Mouse (Mus musculus) stomach, postnatal 0 days (tissue): ENCODE data around the gene Lmo7. TPM values are rescaled to one million over a fixed set of nuclear protein-coding genes. Genes with fewer than 3 reads are reported as not detected.

Source experiments
- ATAC-seq: fragments of 200-750 bp; cut with Nextera tagmentation; 2 replicates; pipeline ENCODE4 v1.8.0; 2017; ENCODE audit not compliant: low FRiP score, low TSS enrichment
- DNase-seq: peaks from one replicate; pipeline ENCODE4 v3.0.0-alpha.2; 2016; ENCODE audit warnings: low spot score
- H3K27ac ChIP-seq: fragments of 300-500 bp; sonication (generic); replicated peaks from 2 replicates; pipeline ENCODE4 v1.5.1; 2014; ENCODE audit warnings: mild to moderate bottlenecking, control low read depth
- H3K27me3 ChIP-seq: fragments of 300-500 bp; sonication (generic); 2 replicates; pipeline ENCODE4 v1.6.1; 2014; ENCODE audit warnings: low read length; ENCODE audit not compliant: control insufficient read depth, insufficient read depth
- H3K36me3 ChIP-seq: fragments of 300-500 bp; sonication (generic); 2 replicates; pipeline ENCODE4 v1.6.1; 2014; ENCODE audit warnings: low read length, mixed read lengths; ENCODE audit not compliant: control insufficient read depth, insufficient read depth
- H3K4me1 ChIP-seq: fragments of 300-500 bp; sonication (generic); replicated peaks from 2 replicates; pipeline ENCODE4 v1.6.1; 2014; ENCODE audit warnings: antibody characterized with exemption; ENCODE audit not compliant: control insufficient read depth, insufficient read depth
- H3K4me2 ChIP-seq: fragments of 300-500 bp; sonication (generic); replicated peaks from 2 replicates; pipeline ENCODE4 v1.6.1; 2014; ENCODE audit warnings: low read depth, mild to moderate bottlenecking, control low read depth, moderate library complexity
- H3K4me3 ChIP-seq: fragments of 300-500 bp; sonication (generic); 2 replicates; pipeline ENCODE4 v1.5.1; 2014; ENCODE audit warnings: low read depth, low read length, control low read depth
- H3K9ac ChIP-seq: fragments of 300-500 bp; sonication (generic); 2 replicates; pipeline ENCODE4 v1.6.1; 2014; ENCODE audit warnings: mild to moderate bottlenecking, low read length, control low read depth, mixed read lengths
- H3K9me3 ChIP-seq: fragments of 300-500 bp; sonication (generic); 2 replicates; pipeline ENCODE4 v1.6.1; 2016; ENCODE audit warnings: low read length; ENCODE audit not compliant: control insufficient read depth
- CTCF ChIP-seq: IDR thresholded peaks from 2 replicates; pipeline ENCODE4 v1.5.1; 2016; ENCODE audit warnings: antibody characterized with exemption, low read depth, mild to moderate bottlenecking, moderate library complexity
- EP300 ChIP-seq: optimal IDR thresholded peaks from 2 replicates; pipeline ENCODE3; 2016; ENCODE audit warnings: antibody characterized with exemption
- WGBS: fragments of 180-500 bp; shearing (Covaris S2); extraction: QIAGEN DNeasy Blood & Tissue Kit; methylation state at CpG from one replicate; pipeline ENCODE4 v1.1.7; 2014; 5-methylcytosine and 5-hydroxymethylcytosine counted together
- polyA plus RNA-seq: library from polyadenylated mRNA; unstranded; fragments of >200 nt; fragmentation: Nextera tagmentation; extraction: Ambion mirVana; gene quantifications from 2 replicates; pipeline ENCODE4 v1.2.1, GENCODE M21; 2015

Gene Lmo7
- polyA plus RNA-seq, 1 experiment from 2014 or later = 20.4 TPM

DNA sequence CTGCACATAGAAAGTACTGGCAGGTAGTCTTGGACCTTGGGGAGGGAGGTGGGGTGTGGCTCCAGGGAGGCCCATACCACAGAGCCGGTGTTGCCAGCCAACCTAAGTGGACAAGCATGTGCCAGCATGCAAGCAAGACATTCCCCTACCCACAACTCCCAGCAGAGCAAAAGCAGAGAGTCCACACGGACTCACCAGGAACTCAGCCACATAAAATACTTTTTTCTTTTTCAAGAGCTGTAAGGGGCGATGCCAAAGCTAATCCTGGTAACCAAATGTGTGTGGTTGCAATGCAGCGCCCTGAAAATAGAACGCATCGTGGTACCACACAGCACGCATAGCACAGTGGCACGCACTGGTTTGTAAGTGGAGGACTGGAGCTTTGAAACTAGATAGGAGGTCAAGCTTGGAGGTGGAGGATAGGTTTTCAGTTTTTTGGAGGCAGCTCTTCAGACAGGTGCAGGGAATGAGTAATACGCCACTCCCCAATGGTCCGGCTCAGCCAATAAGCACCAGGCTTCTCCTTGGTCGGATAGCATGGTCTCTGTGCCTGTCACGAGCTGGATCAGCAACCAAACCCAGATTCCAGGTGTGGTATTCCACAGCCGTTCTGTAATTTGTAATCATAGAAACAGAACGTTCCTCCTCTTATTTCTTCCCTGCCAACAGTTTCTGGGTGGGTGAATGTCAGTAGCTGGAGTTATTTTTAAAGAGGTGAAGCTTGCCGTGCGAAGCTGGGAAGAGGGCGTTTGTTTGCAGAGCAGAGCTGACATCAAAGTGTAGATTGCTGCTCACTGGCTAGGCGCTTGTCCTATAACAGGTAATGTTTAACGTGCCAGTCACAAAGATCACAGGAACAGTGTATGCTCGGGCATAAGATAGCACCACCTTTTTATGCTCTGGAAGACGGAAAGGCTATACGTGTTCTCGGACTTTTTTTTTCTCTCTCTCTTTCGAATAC is 110.3 kb downstream of the Lmo7 start:
- peak overlapping the region; percentile 38 for H3K4me2 ChIP-seq
- ATAC-seq (peak; percentile 92), DNase-seq (peak; percentile 82)
- H3K4me1 ChIP-seq = 0 out of 2 replicates have a peak, but pooled peaks cover 2% of the 10 kb centered on the region
- H3K9me3 ChIP-seq = no peaks in the 10 kb centered on the region
- TF ChIP-seq CTCF = no peak
- peak; percentile 47 for TF ChIP-seq EP300
- peak overlapping the region; percentile 23; the same call in 1 of the 2 replicates for H3K9ac ChIP-seq
- H3K36me3 ChIP-seq = no peaks in the 10 kb centered on the region
- peak overlapping the region; percentile 84 for H3K27ac ChIP-seq
- no peaks in the 10 kb centered on the region for H3K27me3 ChIP-seq
- WGBS = 42% methylated on average over 24 of the region's 24 CpGs
- H3K4me3 ChIP-seq = peak overlapping the region; percentile 32

DNA sequence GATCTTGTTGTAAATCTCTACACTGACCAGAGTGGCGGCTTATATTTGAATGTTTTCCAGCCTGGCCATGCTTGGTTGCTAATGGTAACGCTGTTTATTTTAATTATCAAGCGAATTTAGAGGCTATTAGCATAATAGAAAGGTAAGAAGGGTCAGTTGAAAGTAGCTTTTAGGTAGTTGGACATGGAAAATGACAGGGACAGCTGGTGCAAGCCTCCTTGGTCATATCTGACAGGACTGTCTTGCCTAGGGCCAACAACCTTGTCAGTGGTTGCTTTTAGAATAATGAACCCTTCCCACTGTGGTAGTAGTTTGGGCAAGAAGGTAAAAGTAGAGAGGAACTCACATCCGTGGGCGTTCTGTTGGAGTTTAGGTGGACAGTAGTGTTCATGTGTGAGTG is 111.5 kb downstream of the Lmo7 start:
- Histone ChIP-seq H3K4me3 (peak overlapping the region; percentile 39), H3K9ac (peak overlapping the region; percentile 55), H3K36me3 (no peaks in the 10 kb centered on the region), H3K4me2 (peak overlapping the region; percentile 42), H3K27me3 (no peaks in the 10 kb centered on the region), H3K4me1 (0 out of 2 replicates have a peak, but pooled peaks cover 2% of the 10 kb centered on the region), H3K9me3 (no peaks in the 10 kb centered on the region), H3K27ac (peak overlapping the region; percentile 73)
- WGBS = 59% methylated on average over 5 of the region's 5 CpGs
- DNase-seq (no peak), ATAC-seq (no peak)
- no peak for TF ChIP-seq CTCF
- no peak for TF ChIP-seq EP300

DNA sequence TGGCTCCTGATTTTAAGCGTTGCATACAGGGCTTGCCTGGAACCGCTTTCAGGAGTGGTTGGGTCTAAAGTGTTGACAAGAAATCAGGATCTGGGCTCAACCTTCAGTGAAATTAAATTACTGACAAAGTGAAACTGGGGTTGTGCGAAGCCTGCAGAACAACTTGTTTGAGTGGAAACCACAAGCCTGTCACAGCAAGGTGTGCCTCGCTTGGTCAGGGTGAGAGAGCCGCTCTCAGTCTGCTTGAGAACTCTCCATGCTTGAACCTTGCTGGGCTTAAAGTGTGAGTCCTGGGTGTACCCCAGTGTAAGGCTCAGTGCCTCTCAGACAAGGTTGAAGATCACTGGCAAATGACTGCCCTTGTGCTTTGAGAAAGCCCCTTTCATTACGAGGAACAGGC is 112.8 kb downstream of the Lmo7 start:
- no peak for ATAC-seq
- peak overlapping the region; percentile 59 for H3K27ac ChIP-seq
- H3K9ac ChIP-seq = peak overlapping the region; percentile 47
- peak overlapping the region; percentile 39 for H3K4me3 ChIP-seq
- H3K36me3 ChIP-seq = no peaks in the 10 kb centered on the region
- 60% methylated on average over 6 of the region's 6 CpGs for WGBS
- no peaks in the 10 kb centered on the region for H3K9me3 ChIP-seq
- no peaks in the 10 kb centered on the region for H3K27me3 ChIP-seq
- H3K4me1 ChIP-seq = 0 out of 2 replicates have a peak, but pooled peaks cover 2% of the 10 kb centered on the region
- DNase-seq = peak; percentile 52
- no peak for TF ChIP-seq CTCF
- no peak for TF ChIP-seq EP300
- H3K4me2 ChIP-seq = peak overlapping the region; percentile 42

DNA sequence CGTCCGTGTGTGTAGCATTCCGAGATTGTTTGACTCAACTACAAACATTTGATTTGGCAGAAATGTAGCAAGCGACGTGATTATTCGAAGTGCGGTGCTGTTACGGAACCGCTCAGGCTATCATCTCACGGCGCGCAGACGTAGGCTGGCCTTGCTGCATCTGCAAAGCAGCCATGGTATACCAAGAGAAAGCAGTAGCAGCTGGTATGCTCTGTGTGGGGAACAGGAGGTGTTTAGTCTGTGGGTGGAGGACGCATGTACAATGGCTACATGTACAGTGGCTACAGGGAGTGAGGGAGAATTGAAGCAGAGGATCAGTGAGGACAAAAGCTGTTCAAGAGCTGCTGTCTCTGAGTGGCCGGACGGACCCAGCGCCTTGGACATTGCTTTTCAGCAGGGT is 113.7 kb downstream of the Lmo7 start:
- no peaks in the 10 kb centered on the region for H3K27me3 ChIP-seq
- peak overlapping the region; percentile 0; the same call in 1 of the 2 replicates for H3K27ac ChIP-seq
- peak overlapping the region; percentile 42 for H3K4me2 ChIP-seq
- H3K36me3 ChIP-seq = no peaks in the 10 kb centered on the region
- peak; percentile 45 for DNase-seq
- no peaks in the 10 kb centered on the region for H3K4me1 ChIP-seq
- no peaks in the 10 kb centered on the region for H3K9me3 ChIP-seq
- H3K4me3 ChIP-seq = peak overlapping the region; percentile 39
- TF ChIP-seq CTCF = no peak
- TF ChIP-seq EP300 = no peak
- WGBS = 60% methylated on average over 17 of the region's 17 CpGs
- H3K9ac ChIP-seq = no peak overlapping the region
- no peak for ATAC-seq

DNA sequence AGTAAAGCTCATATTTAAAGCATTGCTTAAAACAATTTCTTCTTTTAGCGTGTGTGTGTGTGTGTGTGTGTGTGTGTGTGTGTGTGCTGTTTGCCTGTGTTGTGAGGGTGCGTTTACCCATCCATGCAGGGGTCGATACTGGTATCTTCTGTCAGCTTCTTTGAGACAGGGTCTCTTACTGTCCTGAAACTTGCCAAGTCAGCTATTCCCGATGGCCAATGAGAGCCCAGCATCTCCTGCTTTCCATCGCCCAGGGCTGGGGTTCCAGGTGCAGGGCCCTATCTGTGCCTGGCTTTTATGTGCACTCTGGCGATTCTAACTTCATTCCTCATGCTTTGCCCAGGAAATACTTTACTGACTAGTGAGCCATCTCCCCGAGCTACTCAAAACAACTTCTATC is 114.7 kb downstream of the Lmo7 start:
- no peaks in the 10 kb centered on the region for H3K27me3 ChIP-seq
- DNase-seq = no peak
- H3K9me3 ChIP-seq = no peaks in the 10 kb centered on the region
- H3K9ac ChIP-seq = no peak overlapping the region
- TF ChIP-seq EP300 (no peak), CTCF (no peak)
- no peak overlapping the region for H3K27ac ChIP-seq
- H3K4me2 ChIP-seq = no peak overlapping the region
- no peaks in the 10 kb centered on the region for H3K4me1 ChIP-seq
- WGBS = 74% methylated on average over 7 of the region's 7 CpGs
- no peaks in the 10 kb centered on the region for H3K36me3 ChIP-seq
- no peak overlapping the region for H3K4me3 ChIP-seq
- ATAC-seq = no peak
